Mouse (Mus musculus) brown adipose tissue, adult 24 weeks (tissue): ENCODE data around the gene Sertad3. TPM values are rescaled to one million over a fixed set of nuclear protein-coding genes. Genes with fewer than 3 reads are reported as not detected.
"Not testable (repeated sequence)": the region's sequence is repeated elsewhere in the genome, so short reads cannot be mapped to it uniquely, and the experiment has no call there.

Experiments used
- H3K27ac ChIP-seq: fragments of 200-500 bp; replicated peaks from 2 replicates; pipeline ENCODE4 v1.5.1; 2012; ENCODE audit warnings: low read depth, mild to moderate bottlenecking, low read length
- H3K4me1 ChIP-seq: fragments of 200-500 bp; 2 replicates; pipeline ENCODE4 v1.6.1; 2012; ENCODE audit warnings: low read length, mixed read lengths; ENCODE audit not compliant: control insufficient read depth, insufficient read depth, insufficient read length
- H3K4me3 ChIP-seq: fragments of 200-500 bp; 2 replicates; pipeline ENCODE4 v1.5.1; 2012; ENCODE audit warnings: low read depth, mild to moderate bottlenecking, low read length, moderate library complexity; ENCODE audit not compliant: insufficient read depth
- polyA plus RNA-seq: library from polyadenylated mRNA; stranded (reverse); fragments of >200 nt; gene quantifications from 2 replicates; pipeline ENCODE4 v1.2.4, GENCODE M21; 2012; ENCODE audit not compliant: missing spikeins, insufficient read depth, insufficient read length

Gene Sertad3
- polyA plus RNA-seq, 1 experiment, result 4.2 TPM

DNA sequence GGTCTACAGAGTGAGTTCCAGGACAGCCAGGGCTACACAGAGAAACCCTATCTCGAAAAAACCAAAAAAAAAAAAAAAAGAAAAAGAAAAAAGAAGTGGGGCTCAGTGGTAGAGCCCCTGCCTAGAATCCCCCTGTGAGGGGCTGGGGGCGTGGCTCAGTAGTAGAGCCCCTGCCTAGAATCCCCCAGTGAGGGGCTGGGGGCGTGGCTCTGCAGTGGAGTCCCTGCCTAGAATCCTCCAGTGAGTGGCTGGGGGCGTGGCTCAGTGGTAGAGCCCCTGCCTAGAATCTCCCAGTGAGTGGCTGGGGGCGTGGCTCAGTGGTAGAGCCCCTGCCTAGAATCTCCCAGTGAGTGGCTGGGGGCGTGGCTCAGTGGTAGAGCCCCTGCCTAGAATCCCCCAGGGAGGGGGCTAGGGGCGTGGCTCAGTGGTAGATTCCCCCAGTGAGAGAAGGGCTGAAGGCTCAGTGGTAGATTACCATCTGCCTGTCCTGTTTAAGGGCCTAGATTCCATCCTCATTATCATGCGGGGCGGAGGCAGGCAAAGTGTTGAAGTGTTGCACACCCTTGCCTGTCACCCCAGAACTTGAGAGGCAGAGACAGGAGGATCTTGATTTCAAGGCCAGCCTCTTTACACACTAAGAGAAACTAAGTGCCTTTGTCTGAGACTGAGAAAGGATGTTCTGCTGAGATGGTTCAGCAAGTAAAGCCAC, 21.2 kb downstream of the Sertad3 start:
- peaks cover 11% of the 10 kb centered on the region; the same call in 1 of the 2 replicates for H3K4me1 ChIP-seq
- not testable (repeated sequence) for H3K4me3 ChIP-seq, H3K27ac ChIP-seq

DNA sequence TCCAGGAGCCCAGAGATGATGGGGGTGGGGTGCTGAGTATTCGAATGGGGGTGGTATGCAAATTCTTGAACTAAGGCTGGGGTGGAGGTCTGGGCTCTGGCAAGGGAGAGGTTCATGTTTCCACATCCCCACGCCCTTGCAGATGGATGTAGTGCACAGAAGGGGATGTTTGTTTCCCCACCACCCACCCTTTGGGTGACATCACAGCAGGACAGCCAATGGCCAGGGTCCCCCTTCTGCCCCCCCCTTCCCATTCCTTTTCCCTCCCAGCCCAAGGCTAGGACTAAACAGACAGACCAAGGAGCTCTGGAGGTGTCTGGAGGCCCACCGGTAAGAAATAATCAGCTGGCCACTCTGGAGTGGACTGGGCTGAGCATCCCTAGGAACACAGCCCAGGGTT, 25.5 kb downstream of the Sertad3 start, which contains the start of gene Prx:
Gene Prx (plus strand): TSS at position 289 of the 400 bp plus-strand sequence.
- H3K27ac ChIP-seq, result no peak within 1 kb of the TSS
- H3K4me1 ChIP-seq, result peaks cover 3% of the 10 kb centered on the region; the same call in 1 of the 2 replicates
- H3K4me3 ChIP-seq, result no peak within 1 kb of the TSS

DNA sequence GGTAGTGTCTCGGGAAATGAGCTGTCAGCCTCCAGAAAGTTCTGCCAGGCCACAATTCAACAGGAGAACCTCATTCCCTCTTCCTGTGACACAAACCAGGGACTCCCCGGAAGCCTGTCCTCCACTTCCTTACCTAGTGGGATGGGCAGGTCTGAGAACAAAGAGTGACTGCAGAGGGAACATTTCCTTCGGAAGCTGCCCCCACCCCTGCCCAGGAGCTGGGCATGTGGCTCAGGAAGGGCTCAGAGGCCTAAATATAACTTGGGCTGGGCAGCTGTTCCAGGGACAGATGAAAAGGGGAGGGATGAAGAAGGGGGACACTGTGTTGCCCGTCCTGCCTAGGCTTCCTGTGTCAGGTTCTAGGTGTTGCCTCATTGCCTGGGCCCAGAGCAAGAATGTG, 28.1 kb downstream of the Sertad3 start:
- H3K4me1 ChIP-seq, result peaks cover 3% of the 10 kb centered on the region; the same call in 1 of the 2 replicates
- H3K4me3 ChIP-seq, result no peak overlapping the region
- H3K27ac ChIP-seq, result peak overlapping the region; percentile 87

DNA sequence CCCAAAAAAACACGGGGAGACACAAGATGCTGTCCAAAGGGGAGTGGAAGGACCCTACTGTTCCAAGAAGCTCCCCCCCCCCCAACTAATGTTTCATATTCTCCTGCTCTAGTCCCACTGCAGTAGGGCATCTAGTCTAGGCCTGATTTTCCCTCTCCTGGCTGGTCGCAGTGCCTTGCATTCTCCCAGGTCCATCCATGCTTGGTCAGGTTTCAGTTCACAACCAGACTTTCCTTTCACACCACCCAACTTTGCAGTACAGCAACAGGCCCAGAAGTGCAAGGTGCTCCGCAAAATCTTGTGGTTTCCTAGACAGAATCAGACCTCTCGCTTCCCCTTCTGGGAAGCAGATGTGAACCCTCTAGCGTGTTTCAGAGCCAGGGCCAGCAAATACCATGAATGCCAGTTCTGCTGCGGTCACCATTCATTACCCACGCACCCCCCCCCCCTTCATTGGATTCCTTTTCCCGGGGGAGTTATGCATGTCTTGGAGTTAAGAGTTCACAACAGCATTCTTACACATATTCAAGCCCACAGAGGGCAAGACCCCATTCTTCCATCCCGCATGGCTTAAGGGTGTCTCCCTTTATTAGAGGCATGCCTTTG, 33.3 kb downstream of the Sertad3 start:
- H3K4me3 ChIP-seq, result no peak overlapping the region
- peaks cover 5% of the 10 kb centered on the region for H3K4me1 ChIP-seq
- no peak overlapping the region for H3K27ac ChIP-seq

GRCm38 (mm10) chr7:27507711-27508647, 34.4 kb downstream of the Sertad3 start:
- H3K4me3 ChIP-seq, result peak overlapping the region; percentile 84
- peak overlapping the region; percentile 90 for H3K27ac ChIP-seq
- peaks cover 5% of the 10 kb centered on the region for H3K4me1 ChIP-seq

DNA sequence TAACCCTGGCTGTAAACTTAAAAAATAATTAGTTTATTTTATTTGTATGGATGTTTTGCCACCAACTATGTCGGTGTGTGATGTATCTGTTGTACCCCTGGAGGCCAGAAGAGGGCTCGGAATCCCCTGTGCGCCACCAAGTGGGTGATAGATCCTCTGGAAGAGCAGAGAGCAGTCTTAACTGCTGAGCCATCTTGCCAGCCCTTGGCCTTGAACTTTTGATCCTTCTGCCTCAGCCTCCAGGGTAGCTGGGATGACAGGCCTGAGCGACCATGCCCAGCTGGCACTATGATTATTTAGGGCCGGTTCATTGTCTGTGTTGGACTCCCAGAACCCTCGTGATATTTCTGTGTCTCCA, 35.1 kb downstream of the Sertad3 start:
- Histone ChIP-seq H3K4me1 (peaks cover 5% of the 10 kb centered on the region), H3K27ac (peak overlapping the region; percentile 72; the same call in 1 of the 2 replicates), H3K4me3 (no peak overlapping the region; the same call in 1 of the 2 replicates)

DNA sequence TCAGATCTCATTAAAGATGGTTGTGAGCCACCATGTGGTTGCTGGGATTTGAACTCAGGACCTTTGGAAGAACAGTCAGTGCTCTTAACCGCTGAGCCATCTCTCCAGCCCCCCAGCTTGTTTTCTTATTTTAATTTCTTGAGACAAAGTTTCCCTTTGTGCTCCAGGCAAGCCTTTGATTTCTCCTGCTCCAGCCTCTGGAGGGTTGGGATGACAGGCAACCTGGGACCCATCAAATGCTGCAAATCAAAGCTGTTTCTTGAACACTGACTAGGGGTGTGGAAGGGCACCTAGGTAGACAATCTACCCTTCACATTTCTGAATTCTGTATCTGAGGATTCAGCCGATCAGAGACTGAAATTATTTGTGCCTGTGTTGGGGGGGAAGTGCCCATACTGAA, 37.2 kb downstream of the Sertad3 start:
- H3K4me3 ChIP-seq, result no peak overlapping the region
- H3K27ac ChIP-seq, result no peak overlapping the region
- peaks cover 5% of the 10 kb centered on the region for H3K4me1 ChIP-seq

DNA sequence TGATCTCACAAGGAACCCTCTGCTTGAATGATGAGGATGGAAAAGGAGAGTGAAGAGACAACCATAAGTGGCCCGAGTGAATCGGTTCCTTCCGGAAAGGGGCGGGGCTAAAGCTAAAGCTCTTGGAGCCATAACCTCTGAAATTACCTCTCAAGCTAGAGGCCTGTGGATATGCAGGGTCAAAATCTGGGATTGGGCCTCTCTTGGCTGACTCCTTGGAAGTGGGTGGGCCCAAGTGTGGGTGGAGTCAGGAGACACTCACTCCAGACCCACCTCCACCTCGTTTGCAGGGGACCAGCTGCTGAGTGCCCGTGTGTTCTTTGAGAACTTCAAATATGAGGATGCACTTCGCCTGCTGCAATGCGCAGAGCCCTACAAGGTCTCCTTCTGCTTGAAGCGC, 41.4 kb downstream of the Sertad3 start:
- H3K4me1 ChIP-seq, result no peaks in the 10 kb centered on the region
- no peak overlapping the region for H3K27ac ChIP-seq
- no peak overlapping the region for H3K4me3 ChIP-seq

- no peaks in the 10 kb centered on the region for H3K4me1 ChIP-seq
- H3K4me3 ChIP-seq, result no peak overlapping the region
- no peak overlapping the region for H3K27ac ChIP-seq
Measured at GRCm38 (mm10) chr7:27518314-27518713, 44.7 kb downstream of the Sertad3 start.

- Histone ChIP-seq H3K4me3 (no peak overlapping the region), H3K27ac (no peak overlapping the region), H3K4me1 (no peaks in the 10 kb centered on the region)
Measured at GRCm38 (mm10) chr7:27520104-27520503, 46.5 kb downstream of the Sertad3 start.

- Histone ChIP-seq H3K4me3 (no peak overlapping the region), H3K4me1 (no peaks in the 10 kb centered on the region), H3K27ac (no peak overlapping the region)
Measured at GRCm38 (mm10) chr7:27520599-27520998, 47.0 kb downstream of the Sertad3 start.

DNA sequence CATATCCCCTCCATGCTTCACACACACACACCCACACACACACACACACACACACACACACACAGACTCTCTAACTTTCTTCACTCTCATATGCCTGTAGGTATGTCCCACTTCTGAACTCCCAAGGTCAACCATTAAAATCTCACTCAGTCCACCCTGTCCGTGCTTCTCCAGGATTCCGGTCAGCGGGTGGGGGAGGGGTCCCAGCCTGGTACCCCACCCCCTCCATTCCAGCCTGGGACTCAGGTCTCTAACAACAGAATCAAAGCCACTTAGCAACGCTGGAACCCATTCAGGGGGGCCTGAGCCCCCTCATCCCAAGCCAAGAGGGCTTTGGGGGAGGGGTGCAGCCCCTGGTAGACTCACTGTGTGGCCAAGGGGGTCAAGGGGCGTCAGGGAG, 49.4 kb downstream of the Sertad3 start, which contains the start of gene Hipk4:
Gene Hipk4 (plus strand): TSS at position 301 of the 400 bp plus-strand sequence.
- Histone ChIP-seq H3K27ac (no peak within 1 kb of the TSS), H3K4me1 (no peaks in the 10 kb centered on the region), H3K4me3 (no peak within 1 kb of the TSS)

DNA sequence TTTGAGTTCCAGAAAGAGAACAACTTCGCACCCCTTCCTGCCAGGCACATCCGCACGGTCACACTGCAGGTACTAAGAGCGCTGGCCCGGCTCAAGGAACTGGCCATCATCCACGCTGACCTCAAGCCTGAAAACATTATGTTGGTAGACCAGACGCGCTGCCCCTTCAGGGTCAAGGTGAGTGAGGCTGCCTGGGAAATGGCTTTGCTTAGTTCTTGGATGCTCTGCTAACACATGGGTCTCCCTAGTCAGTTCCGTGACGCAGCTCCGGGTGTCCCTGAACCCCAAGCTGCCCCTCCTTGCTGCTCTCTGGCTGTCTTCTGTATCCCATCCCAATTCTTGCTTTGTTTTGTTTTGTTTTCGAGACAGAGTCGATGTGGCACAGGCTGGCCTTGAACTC, 50.2 kb downstream of the Sertad3 start:
- H3K4me1 ChIP-seq, result no peaks in the 10 kb centered on the region
- H3K4me3 ChIP-seq, result no peak overlapping the region
- no peak overlapping the region for H3K27ac ChIP-seq

- Histone ChIP-seq H3K4me1 (no peaks in the 10 kb centered on the region), H3K4me3 (no peak overlapping the region), H3K27ac (no peak overlapping the region)
Measured at GRCm38 (mm10) chr7:27526039-27526827, 52.7 kb downstream of the Sertad3 start.
